Mouse (Mus musculus): ENCODE data around the gene Gm8439.
A peak's percentile ranks its signal among the peaks of the same experiment; 100 is the strongest.
"Not testable (repeated sequence)": the region's sequence is repeated elsewhere in the genome, so short reads cannot be mapped to it uniquely, and the experiment has no call there.

Gm8439 gene

GRCm38 (mm10) chr4:120588445-120588844, at the start of gene Gm8439:
Gene Gm8439, plus strand, starts transcription at chr4:120588745.
- no peak for DNase-seq (ENCODE audit: low spot score in 2 of 2)

GRCm38 (mm10) chr4:120544896-120545295, 43.6 kb upstream of the Gm8439 start:
- DNase-seq (ENCODE audit: low spot score in 2 of 2) = no peak

- no peak for DNase-seq (ENCODE audit: low spot score in 2 of 2)
Observed at GRCm38 (mm10) chr4:120556592-120556991, 32.0 kb upstream of the Gm8439 start.

- no peak for DNase-seq (ENCODE audit: low spot score in 2 of 2)
Observed at GRCm38 (mm10) chr4:120565726-120566125, 22.8 kb upstream of the Gm8439 start.

- no peak for DNase-seq (ENCODE audit: low spot score in 2 of 2)
Observed at GRCm38 (mm10) chr4:120568005-120568404, 20.5 kb upstream of the Gm8439 start.

- no peak for DNase-seq (ENCODE audit: low spot score in 2 of 2)
Observed at GRCm38 (mm10) chr4:120569025-120569424, 19.5 kb upstream of the Gm8439 start.

GRCm38 (mm10) chr4:120569486-120570437, 18.8 kb upstream of the Gm8439 start, which contains the start of gene Ctps:
Gene Ctps, minus strand, starts transcription at chr4:120570276.
- DNase-seq (ENCODE audit: low spot score in 2 of 2) = peak; percentile 88 to 90

GRCm38 (mm10) chr4:120570438-120571069, 18.0 kb upstream of the Gm8439 start:
- no peak for DNase-seq (ENCODE audit: low spot score in 2 of 2)

GRCm38 (mm10) chr4:120571070-120571464, 17.5 kb upstream of the Gm8439 start:
- DNase-seq (ENCODE audit: low spot score in 2 of 2) = no peak

GRCm38 (mm10) chr4:120571691-120572090, 16.9 kb upstream of the Gm8439 start:
- no peak for DNase-seq (ENCODE audit: low spot score in 2 of 2)

GRCm38 (mm10) chr4:120580894-120581293, 7.7 kb upstream of the Gm8439 start:
- no peak for DNase-seq (ENCODE audit: low spot score in 2 of 2)

- DNase-seq (ENCODE audit: low spot score in 2 of 2) = no peak
Observed at GRCm38 (mm10) chr4:120581711-120582110, 6.8 kb upstream of the Gm8439 start.

- DNase-seq (ENCODE audit: low spot score in 2 of 2) = no peak
Observed at GRCm38 (mm10) chr4:120586986-120587385, 1.6 kb upstream of the Gm8439 start.

- no peak for DNase-seq (ENCODE audit: low spot score in 2 of 2)
Observed at GRCm38 (mm10) chr4:120589070-120589469, 525 bp downstream of the Gm8439 start.

- DNase-seq (ENCODE audit: low spot score in 2 of 2) = peak in 1 of 2 experiments; percentile 29
Observed at GRCm38 (mm10) chr4:120589815-120590422, 1.4 kb downstream of the Gm8439 start.

GRCm38 (mm10) chr4:120590973-120591372, 2.4 kb downstream of the Gm8439 start:
- DNase-seq (ENCODE audit: low spot score in 2 of 2) = no peak

GRCm38 (mm10) chr4:120596210-120596609, 7.7 kb downstream of the Gm8439 start:
- not testable (repeated sequence) for DNase-seq (ENCODE audit: low spot score in 2 of 2)

- no peak for DNase-seq (ENCODE audit: low spot score in 2 of 2)
Observed at GRCm38 (mm10) chr4:120598922-120599321, 10.4 kb downstream of the Gm8439 start.

GRCm38 (mm10) chr4:120601774-120602173, 13.2 kb downstream of the Gm8439 start:
- no peak for DNase-seq (ENCODE audit: low spot score in 2 of 2)

- no peak for DNase-seq (ENCODE audit: low spot score in 2 of 2)
Observed at GRCm38 (mm10) chr4:120602669-120603068, 14.1 kb downstream of the Gm8439 start.

- no peak for DNase-seq (ENCODE audit: low spot score in 2 of 2)
Observed at GRCm38 (mm10) chr4:120606941-120607340, 18.4 kb downstream of the Gm8439 start.

- no peak for DNase-seq (ENCODE audit: low spot score in 2 of 2)
Observed at GRCm38 (mm10) chr4:120611005-120611404, 22.5 kb downstream of the Gm8439 start.

Measured in spleen, postnatal 14 days (tissue).